Mouse (Mus musculus): Measurements from ENCODE around the gene Apobr.

Gene Apobr

GRCm38 (mm10) chr7:126584506-126584977 lies at the start of gene Apobr:
TSS of gene Apobr (plus strand) at chr7:126584942.
- no peak for DNase-seq (ENCODE audit: extremely low read depth, low read depth, low spot score)

- no peak for DNase-seq (ENCODE audit: extremely low read depth, low read depth, low spot score)
Observed at GRCm38 (mm10) chr7:126535766-126536165, 49.0 kb upstream of the Apobr start.

- no peak for DNase-seq (ENCODE audit: extremely low read depth, low read depth, low spot score)
Observed at GRCm38 (mm10) chr7:126536466-126536865, 48.3 kb upstream of the Apobr start.

GRCm38 (mm10) chr7:126537820-126538585 lies 46.7 kb upstream of the Apobr start:
- no peak for DNase-seq (ENCODE audit: extremely low read depth, low read depth, low spot score)

GRCm38 (mm10) chr7:126541661-126542060 lies 43.1 kb upstream of the Apobr start:
- DNase-seq (ENCODE audit: extremely low read depth, low read depth, low spot score) = no peak

- DNase-seq (ENCODE audit: extremely low read depth, low read depth, low spot score) = no peak
Observed at GRCm38 (mm10) chr7:126545631-126546030, 39.1 kb upstream of the Apobr start.

GRCm38 (mm10) chr7:126554796-126555195 lies 29.9 kb upstream of the Apobr start:
- DNase-seq (ENCODE audit: extremely low read depth, low read depth, low spot score) = no peak

- no peak for DNase-seq (ENCODE audit: extremely low read depth, low read depth, low spot score)
Observed at GRCm38 (mm10) chr7:126556635-126557034, 28.1 kb upstream of the Apobr start.

GRCm38 (mm10) chr7:126565693-126566092 lies 19.0 kb upstream of the Apobr start:
- peak; percentile 73 for DNase-seq (ENCODE audit: extremely low read depth, low read depth, low spot score)

GRCm38 (mm10) chr7:126566094-126566765 lies 18.5 kb upstream of the Apobr start, which contains the start of gene Eif3c:
TSS of gene Eif3c (minus strand) at chr7:126566411.
- peak; percentile 83 for DNase-seq (ENCODE audit: extremely low read depth, low read depth, low spot score)

GRCm38 (mm10) chr7:126576946-126577345 lies 7.8 kb upstream of the Apobr start:
- DNase-seq (ENCODE audit: extremely low read depth, low read depth, low spot score) = no peak

GRCm38 (mm10) chr7:126579172-126579571 lies 5.6 kb upstream of the Apobr start:
- no peak for DNase-seq (ENCODE audit: extremely low read depth, low read depth, low spot score)

- DNase-seq (ENCODE audit: extremely low read depth, low read depth, low spot score) = no peak
Observed at GRCm38 (mm10) chr7:126581661-126582060, 3.1 kb upstream of the Apobr start.

- DNase-seq (ENCODE audit: extremely low read depth, low read depth, low spot score) = no peak
Observed at GRCm38 (mm10) chr7:126582759-126583158, 2.0 kb upstream of the Apobr start.

- DNase-seq (ENCODE audit: extremely low read depth, low read depth, low spot score) = no peak
Observed at GRCm38 (mm10) chr7:126583251-126583709, 1.5 kb upstream of the Apobr start.

GRCm38 (mm10) chr7:126583761-126584160 lies 981 bp upstream of the Apobr start:
- DNase-seq (ENCODE audit: extremely low read depth, low read depth, low spot score) = no peak

- DNase-seq (ENCODE audit: extremely low read depth, low read depth, low spot score) = no peak
Observed at GRCm38 (mm10) chr7:126585717-126586116, 975 bp downstream of the Apobr start, which contains the start of gene Cln3. TSS of gene Cln3 (minus strand) at chr7:126585817.

- DNase-seq (ENCODE audit: extremely low read depth, low read depth, low spot score) = no peak
Observed at GRCm38 (mm10) chr7:126586839-126587238, 2.1 kb downstream of the Apobr start.

GRCm38 (mm10) chr7:126587779-126588178 lies 3.0 kb downstream of the Apobr start:
- no peak for DNase-seq (ENCODE audit: extremely low read depth, low read depth, low spot score)

GRCm38 (mm10) chr7:126594862-126595561 lies 10.3 kb downstream of the Apobr start, which contains the start of gene Il27:
TSS of gene Il27 (minus strand) at chr7:126594941.
- DNase-seq (ENCODE audit: extremely low read depth, low read depth, low spot score) = no peak

GRCm38 (mm10) chr7:126595890-126596289 lies 11.1 kb downstream of the Apobr start:
- no peak for DNase-seq (ENCODE audit: extremely low read depth, low read depth, low spot score)

All from fat pad, adult 2 months (tissue).